8 mouse cellular contexts compared by ENCODE assay signal in genomic region chr8:119944096-119944811, GRCm38 (mm10). TPM values are rescaled to one million over a fixed set of nuclear protein-coding genes. Genes with fewer than 3 reads are reported as not detected.
A peak's percentile ranks its signal among the peaks of the same experiment; 100 is the strongest.
DNase-seq lines count a peak whose midpoint lies in the region; ATAC-seq and TF ChIP-seq lines count a peak whose summit lies in the region.

No protein-coding gene starts in this region.

- 64% methylated on average over 9 of the region's 9 CpGs for WGBS in heart, embryonic 11.5 days (ENCODE audit: insufficient replicate concordance)
- WGBS in intestine, postnatal 0 days = 46% methylated on average over 9 of the region's 9 CpGs
- WGBS in midbrain, embryonic 11.5 days = 64% methylated on average over 9 of the region's 9 CpGs
- WGBS in small intestine, adult 2 months = 40% methylated on average over 9 of the region's 9 CpGs

- peaks cover 24% of the 10 kb centered on the region for H3K36me3 ChIP-seq in heart, embryonic 11.5 days (ENCODE audit: control insufficient read depth, insufficient read depth, low read length)
- H3K36me3 ChIP-seq in intestine, postnatal 0 days (ENCODE audit: control insufficient read depth, insufficient read depth) = peaks cover 59% of the 10 kb centered on the region
- peaks cover 18% of the 10 kb centered on the region for H3K36me3 ChIP-seq in midbrain, embryonic 11.5 days (ENCODE audit: control insufficient read depth, insufficient read depth, low read length)
- H3K36me3 ChIP-seq in small intestine, adult 2 months (ENCODE audit: control insufficient read depth, insufficient read depth, low read length) = peaks cover 40% of the 10 kb centered on the region

- no peak overlapping the region for H3K4me2 ChIP-seq in heart, embryonic 11.5 days
- 0 out of 2 replicates have a peak overlapping the region, but pooled peaks have one; percentile 24 for H3K4me2 ChIP-seq in intestine, postnatal 0 days (replicated peaks; ENCODE audit: low read depth)
- no peak overlapping the region for H3K4me2 ChIP-seq in midbrain, embryonic 11.5 days

- no peaks in the 10 kb centered on the region for H3K9me3 ChIP-seq in heart, embryonic 11.5 days (replicated peaks; ENCODE audit: control insufficient read depth, low read length)
- H3K9me3 ChIP-seq in intestine, postnatal 0 days (ENCODE audit: control insufficient read depth) = no peaks in the 10 kb centered on the region
- H3K9me3 ChIP-seq in midbrain, embryonic 11.5 days (ENCODE audit: control insufficient read depth, low read length) = no peaks in the 10 kb centered on the region

- DNase-seq in heart, adult 18-20 months = peak; percentile 65 to 88
- DNase-seq in embryo, embryonic 10 days (ENCODE audit: low spot score) = peak; percentile 84
- DNase-seq in gastrocnemius, adult 8-10 months (ENCODE audit: low spot score in 2 of 2) = peak; percentile 57 to 59
- DNase-seq in left cerebral cortex, postnatal 36 days (ENCODE audit: low spot score in 2 of 2) = peak; percentile 69 to 81
- peak; percentile 96 for DNase-seq in midbrain, embryonic 11.5 days (ENCODE audit: low spot score, missing footprints)

- H3K27me3 ChIP-seq in heart, embryonic 11.5 days (ENCODE audit: control insufficient read depth, insufficient read depth, low read length) = no peaks in the 10 kb centered on the region
- H3K27me3 ChIP-seq in intestine, postnatal 0 days (replicated peaks; ENCODE audit: control insufficient read depth, insufficient read depth, low read length) = no peaks in the 10 kb centered on the region
- no peaks in the 10 kb centered on the region for H3K27me3 ChIP-seq in midbrain, embryonic 11.5 days (ENCODE audit: control insufficient read depth, insufficient read depth, low read length)
- H3K27me3 ChIP-seq in small intestine, adult 2 months (ENCODE audit: control insufficient read depth, insufficient read depth, low read length) = no peaks in the 10 kb centered on the region

- no peak overlapping the region for H3K9ac ChIP-seq in heart, embryonic 11.5 days (ENCODE audit: low read depth, low read length)
- no peak overlapping the region for H3K9ac ChIP-seq in intestine, postnatal 0 days (ENCODE audit: low read depth, low read length)
- H3K9ac ChIP-seq in midbrain, embryonic 11.5 days (ENCODE audit: low read length) = no peak overlapping the region

- no peak overlapping the region for H3K4me3 ChIP-seq in heart, embryonic 11.5 days (ENCODE audit: low read depth, low read length)
- no peak overlapping the region for H3K4me3 ChIP-seq in intestine, postnatal 0 days (ENCODE audit: low read depth, low read length)
- H3K4me3 ChIP-seq in midbrain, embryonic 11.5 days (ENCODE audit: low read depth, low read length) = no peak overlapping the region
- no peak overlapping the region for H3K4me3 ChIP-seq in small intestine, adult 2 months (ENCODE audit: low read depth, low read length)

- ATAC-seq in heart, embryonic 11.5 days (replicated peaks; ENCODE audit: insufficient number of reproducible peaks, low FRiP score, low TSS enrichment) = no peak
- ATAC-seq in intestine, postnatal 0 days = peak; percentile 64
- ATAC-seq in midbrain, embryonic 11.5 days (ENCODE audit: low FRiP score) = peak; percentile 48; the same call in 1 of the 2 replicates

- peak; percentile 97 for TF ChIP-seq CTCF in intestine, postnatal 0 days (IDR thresholded peaks at IDR 0.05; ENCODE audit: low read depth)
- peak; percentile 84; the same call in 1 of the 2 replicates for TF ChIP-seq CTCF in small intestine, adult 2 months (IDR thresholded peaks at IDR 0.05; ENCODE audit: extremely low read depth, insufficient read length, insufficient replicate concordance, low read depth, low read length)

- no peaks in the 10 kb centered on the region; the same call in 1 of the 2 replicates for H3K4me1 ChIP-seq in heart, embryonic 11.5 days (ENCODE audit: control insufficient read depth, insufficient read depth, low read length)
- no peaks in the 10 kb centered on the region for H3K4me1 ChIP-seq in intestine, postnatal 0 days (replicated peaks; ENCODE audit: control insufficient read depth, insufficient read depth, low read length)
- H3K4me1 ChIP-seq in midbrain, embryonic 11.5 days (ENCODE audit: control insufficient read depth, insufficient read depth, low read length) = no peaks in the 10 kb centered on the region
- peaks cover 7% of the 10 kb centered on the region; the same call in 1 of the 2 replicates for H3K4me1 ChIP-seq in small intestine, adult 2 months (ENCODE audit: control insufficient read depth, insufficient read depth, insufficient read length, low read length)

- no peak for TF ChIP-seq POLR2A in small intestine, adult 2 months (IDR thresholded peaks at IDR 0.05; ENCODE audit: low read depth, low read length)

- H3K27ac ChIP-seq in heart, embryonic 11.5 days (ENCODE audit: low read depth, low read length) = no peak overlapping the region
- no peak overlapping the region; the same call in 1 of the 2 replicates for H3K27ac ChIP-seq in intestine, postnatal 0 days (ENCODE audit: low read depth, low read length)
- H3K27ac ChIP-seq in midbrain, embryonic 11.5 days (ENCODE audit: low read depth, low read length) = no peak overlapping the region
- no peak overlapping the region for H3K27ac ChIP-seq in small intestine, adult 2 months (ENCODE audit: insufficient read depth, low read depth, low read length)

- intact Hi-C loops in left cerebral cortex, postnatal 36 days (cut with DNase I) = loop anchor here (2.0 kb wide), 2 partner anchors 127 to 135 kb away; no protein-coding TSS in a partner anchor

RNA-seq across cellular contexts. Expression of gene Gm20388, which starts 33.6 kb away (rescaled TPM):
- 1 to 10 TPM in 1 of 2 experiments, not detected in 1; 4.0 TPM for total RNA-seq in heart, adult 18-20 months (2021)
- polyA plus RNA-seq in heart, embryonic 11.5 days (2014; fragmentation: Nextera tagmentation; extraction: Ambion mirVana) = 6.4 TPM in 1 of 2 replicates, not detected in the other
- total RNA-seq in gastrocnemius, adult 8-10 months (2022) = 10 to 100 TPM in 1 of 4 experiments, 1 to 10 TPM in 2, not detected in 1; 4.4 to 20.0 (median 7.9) TPM
- polyA plus RNA-seq in intestine, postnatal 0 days (2015; fragmentation: Nextera tagmentation; extraction: Ambion mirVana) = not detected in 2 replicates
- 10 to 100 TPM; 10.3 to 10.6 TPM for total RNA-seq in left cerebral cortex, postnatal 36 days (2021)
- 3.0 TPM in 1 of 2 replicates, not detected in the other for polyA plus RNA-seq in midbrain, embryonic 11.5 days (2014; fragmentation: Nextera tagmentation; extraction: Ambion mirVana)
- polyA plus RNA-seq in small intestine, adult 2 months (2012; rRNA removed) = 21.9 and 37.3 TPM in 2 replicates

RNA-seq across cellular contexts. Expression of gene Usp10, which starts 34.1 kb away (rescaled TPM):
- total RNA-seq in heart, adult 18-20 months (2021) = 10 to 100 TPM; 45.6 to 51.4 TPM
- 99.2 and 104 TPM in 2 replicates for polyA plus RNA-seq in heart, embryonic 11.5 days (2014; fragmentation: Nextera tagmentation; extraction: Ambion mirVana)
- total RNA-seq in gastrocnemius, adult 8-10 months (2022) = 10 to 100 TPM; 50.6 to 55.9 (median 53.1) TPM
- 37.1 and 41.2 TPM in 2 replicates for polyA plus RNA-seq in intestine, postnatal 0 days (2015; fragmentation: Nextera tagmentation; extraction: Ambion mirVana)
- 10 to 100 TPM; 80.6 to 96.0 TPM for total RNA-seq in left cerebral cortex, postnatal 36 days (2021)
- 150 and 152 TPM in 2 replicates for polyA plus RNA-seq in midbrain, embryonic 11.5 days (2014; fragmentation: Nextera tagmentation; extraction: Ambion mirVana)
- polyA plus RNA-seq in small intestine, adult 2 months (2012; rRNA removed) = 58.1 and 86.1 TPM in 2 replicates

RNA-seq across cellular contexts. Expression of gene Crispld2, which starts 48.0 kb away (rescaled TPM):
- total RNA-seq in heart, adult 18-20 months (2021) = 10 to 100 TPM; 25.1 to 27.1 TPM
- 1.7 and 2.8 TPM in 2 replicates for polyA plus RNA-seq in heart, embryonic 11.5 days (2014; fragmentation: Nextera tagmentation; extraction: Ambion mirVana)
- 10 to 100 TPM in 1 of 4 experiments, 1 to 10 TPM in 3; 5.3 to 13.6 (median 8.1) TPM for total RNA-seq in gastrocnemius, adult 8-10 months (2022)
- polyA plus RNA-seq in intestine, postnatal 0 days (2015; fragmentation: Nextera tagmentation; extraction: Ambion mirVana) = 9.1 and 9.2 TPM in 2 replicates
- 1 to 10 TPM; 1.9 to 2.8 TPM for total RNA-seq in left cerebral cortex, postnatal 36 days (2021)
- 2.3 and 2.9 TPM in 2 replicates for polyA plus RNA-seq in midbrain, embryonic 11.5 days (2014; fragmentation: Nextera tagmentation; extraction: Ambion mirVana)
- polyA plus RNA-seq in small intestine, adult 2 months (2012; rRNA removed) = 8.1 and 8.9 TPM in 2 replicates
